Mouse (Mus musculus): ENCODE results near the gene Vax1. TPM values are rescaled to one million over a fixed set of nuclear protein-coding genes. Genes with fewer than 3 reads are reported as not detected.

Gene Vax1
- polyA plus RNA-seq (2015; fragmentation: Nextera tagmentation; extraction: Ambion mirVana): 0.92 and 1.0 TPM in 2 replicates

DNA sequence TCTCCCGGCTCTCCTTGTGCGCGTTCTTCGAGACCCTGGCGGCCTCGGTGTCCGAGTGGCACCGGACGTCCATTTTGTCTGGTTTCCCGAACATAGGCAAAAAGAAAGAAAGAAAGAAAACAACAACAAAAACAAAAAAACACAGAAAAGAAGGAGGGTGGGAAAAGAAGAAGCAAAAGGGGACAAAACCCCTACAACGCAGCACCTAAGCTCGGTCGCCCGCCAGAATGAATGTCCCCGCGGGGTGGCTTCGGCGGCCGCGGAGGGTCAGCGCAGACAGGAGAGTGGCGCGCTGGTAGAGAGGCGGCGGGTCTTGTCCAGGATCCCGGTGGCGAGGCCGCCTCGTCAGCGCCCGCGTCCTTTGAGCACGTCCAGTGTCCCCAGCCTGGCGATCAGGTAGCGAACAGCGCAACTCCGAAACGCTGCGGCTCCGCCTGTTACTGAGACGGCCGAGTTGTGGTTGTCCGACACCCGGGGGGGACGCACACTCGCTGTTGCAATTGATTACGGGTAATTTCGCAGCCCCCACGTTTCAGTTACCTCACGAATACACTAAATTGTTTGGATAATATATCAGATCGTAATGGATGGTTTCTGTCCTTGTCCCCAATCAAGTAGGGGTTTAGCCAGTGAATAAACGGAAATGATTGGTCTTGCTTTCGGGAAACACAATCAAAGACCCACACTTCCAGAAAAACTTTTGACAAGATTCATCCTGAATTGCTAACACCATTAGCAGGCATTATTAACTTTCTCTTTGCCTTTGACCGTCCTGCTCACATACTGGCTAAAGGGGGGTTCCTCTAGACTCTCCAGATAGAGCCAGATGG is at the start of gene Vax1:
Gene Vax1 (minus strand): TSS at position 121 of the 830 bp plus-strand sequence.
- H3K4me2 ChIP-seq: peak within 1 kb of the TSS; percentile 39
- under 1% methylated on average over 54 of the region's 54 CpGs for WGBS
- no peaks in the 10 kb centered on the region for H3K9me3 ChIP-seq
- peak within 1 kb of the TSS; percentile 28 for H3K4me3 ChIP-seq
- H3K9ac ChIP-seq: no peak within 1 kb of the TSS; the same call in 1 of the 2 replicates
- peak within 1 kb of the TSS; percentile 39; the same call in 1 of the 2 replicates for H3K27ac ChIP-seq
- ATAC-seq (replicated peaks): no peak
- H3K4me1 ChIP-seq: peaks cover 24% of the 10 kb centered on the region
- H3K27me3 ChIP-seq (replicated peaks): peaks cover 92% of the 10 kb centered on the region
- H3K36me3 ChIP-seq (replicated peaks): no peaks in the 10 kb centered on the region

DNA sequence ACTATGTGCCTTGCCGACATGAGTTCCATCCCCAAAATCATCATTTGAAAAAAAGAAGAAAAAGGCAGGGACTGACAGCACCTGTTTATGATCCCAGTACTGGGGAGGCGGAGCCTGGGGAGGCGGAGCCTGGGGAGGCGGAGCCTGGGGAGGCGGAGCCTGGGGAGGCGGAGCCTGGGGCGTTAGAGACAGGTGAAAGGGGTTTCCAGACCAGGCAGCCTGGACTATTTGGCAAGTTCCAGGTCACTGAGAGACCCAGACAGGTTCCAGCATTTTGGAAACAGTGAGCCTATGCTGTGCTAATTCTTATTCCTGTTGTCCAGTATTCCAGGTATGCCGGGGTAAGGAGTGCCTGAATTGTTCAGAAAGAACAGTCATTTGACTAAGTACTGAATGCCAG is 49.1 kb upstream of the Vax1 start, which contains the start of gene Kcnk18:
Gene Kcnk18 (plus strand): TSS at position 224 of the 400 bp plus-strand sequence.
- H3K4me1 ChIP-seq: no peaks in the 10 kb centered on the region
- H3K9me3 ChIP-seq: no peaks in the 10 kb centered on the region
- 88% methylated on average over 8 of the region's 8 CpGs for WGBS
- H3K4me2 ChIP-seq: no peak within 1 kb of the TSS
- ATAC-seq (replicated peaks): no peak
- peaks cover 5% of the 10 kb centered on the region; the same call in 1 of the 2 replicates for H3K27me3 ChIP-seq (replicated peaks)
- no peak within 1 kb of the TSS for H3K9ac ChIP-seq
- H3K36me3 ChIP-seq (replicated peaks): no peaks in the 10 kb centered on the region
- H3K27ac ChIP-seq: no peak within 1 kb of the TSS
- no peak within 1 kb of the TSS for H3K4me3 ChIP-seq

DNA sequence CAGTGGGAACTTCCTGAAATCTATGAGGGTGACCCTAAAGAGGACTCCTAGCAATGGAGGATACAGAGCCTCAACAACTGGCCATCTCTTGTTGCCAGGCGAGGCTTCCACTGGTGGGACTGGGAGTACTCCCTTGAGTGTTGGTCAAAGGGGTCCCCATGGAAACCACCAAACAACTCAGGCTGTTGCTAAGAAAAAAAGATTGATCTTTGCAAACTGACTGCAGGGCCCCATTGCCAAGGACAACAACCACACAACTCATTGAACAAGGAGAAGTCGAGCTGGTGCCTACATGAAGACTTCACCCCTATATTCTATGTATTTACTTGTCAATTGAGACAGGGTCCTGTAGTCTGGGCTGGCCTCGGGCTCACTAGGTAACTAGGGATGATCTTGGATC is 47.0 kb upstream of the Vax1 start:
- ATAC-seq (replicated peaks): no peak
- Histone ChIP-seq H3K4me1 (no peaks in the 10 kb centered on the region), H3K9ac (no peak overlapping the region), H3K27ac (no peak overlapping the region), H3K36me3 (replicated peaks) (no peaks in the 10 kb centered on the region), H3K27me3 (replicated peaks) (peaks cover 5% of the 10 kb centered on the region; the same call in 1 of the 2 replicates), H3K9me3 (no peaks in the 10 kb centered on the region), H3K4me3 (no peak overlapping the region), H3K4me2 (no peak overlapping the region)
- WGBS: 69% methylated on average over 3 of the region's 3 CpGs

DNA sequence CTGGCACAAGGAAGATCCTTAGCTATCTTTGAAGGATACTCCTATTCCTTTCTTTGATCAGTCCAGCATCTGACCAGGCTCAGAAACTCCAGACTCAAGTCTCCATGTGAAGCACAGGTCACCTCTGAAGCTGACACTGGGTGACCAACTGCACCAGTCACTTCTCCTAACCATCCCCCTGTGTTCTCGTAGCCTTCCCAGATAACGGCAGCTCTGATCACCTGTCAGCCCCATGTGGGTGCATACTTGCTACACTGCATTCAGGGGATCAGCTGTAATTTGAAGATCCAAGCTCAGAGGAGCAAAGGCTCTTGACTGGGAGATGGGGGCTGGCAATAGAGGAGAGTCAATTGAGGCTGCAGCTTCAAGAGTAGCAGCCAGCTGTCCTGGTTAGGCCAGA is 39.1 kb upstream of the Vax1 start:
- Histone ChIP-seq H3K4me3 (no peak overlapping the region), H3K27me3 (replicated peaks) (peaks cover 7% of the 10 kb centered on the region), H3K27ac (no peak overlapping the region), H3K9ac (no peak overlapping the region), H3K4me2 (no peak overlapping the region), H3K4me1 (no peaks in the 10 kb centered on the region), H3K9me3 (no peaks in the 10 kb centered on the region), H3K36me3 (replicated peaks) (no peaks in the 10 kb centered on the region)
- no peak for ATAC-seq (replicated peaks)
- WGBS: 71% methylated on average over 2 of the region's 2 CpGs

DNA sequence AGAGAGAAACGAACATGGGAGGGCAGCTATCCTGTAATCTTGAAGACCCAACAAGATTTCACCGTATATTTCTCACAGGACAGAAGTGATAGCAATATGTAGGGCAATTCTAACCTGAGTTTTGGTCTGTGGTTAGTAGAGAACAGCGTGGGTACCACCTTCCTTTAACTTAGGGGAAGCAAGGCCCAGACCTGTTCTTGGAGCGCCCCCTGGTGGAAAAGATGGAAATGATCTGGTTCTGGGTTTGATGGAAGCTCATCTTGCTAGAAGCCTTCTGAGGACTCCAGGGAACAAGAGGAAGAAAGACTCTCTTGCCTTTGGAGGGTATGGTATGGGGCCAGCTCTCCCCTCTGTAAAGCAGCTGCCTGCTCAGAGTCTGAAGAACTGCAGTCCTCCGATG is 38.6 kb upstream of the Vax1 start:
- 30% methylated on average over 5 of the region's 5 CpGs for WGBS
- peaks cover 7% of the 10 kb centered on the region for H3K27me3 ChIP-seq (replicated peaks)
- no peak overlapping the region for H3K4me2 ChIP-seq
- no peak for ATAC-seq (replicated peaks)
- H3K27ac ChIP-seq: no peak overlapping the region
- no peaks in the 10 kb centered on the region for H3K36me3 ChIP-seq (replicated peaks)
- H3K4me3 ChIP-seq: no peak overlapping the region
- no peak overlapping the region for H3K9ac ChIP-seq
- H3K4me1 ChIP-seq: no peaks in the 10 kb centered on the region
- no peaks in the 10 kb centered on the region for H3K9me3 ChIP-seq

DNA sequence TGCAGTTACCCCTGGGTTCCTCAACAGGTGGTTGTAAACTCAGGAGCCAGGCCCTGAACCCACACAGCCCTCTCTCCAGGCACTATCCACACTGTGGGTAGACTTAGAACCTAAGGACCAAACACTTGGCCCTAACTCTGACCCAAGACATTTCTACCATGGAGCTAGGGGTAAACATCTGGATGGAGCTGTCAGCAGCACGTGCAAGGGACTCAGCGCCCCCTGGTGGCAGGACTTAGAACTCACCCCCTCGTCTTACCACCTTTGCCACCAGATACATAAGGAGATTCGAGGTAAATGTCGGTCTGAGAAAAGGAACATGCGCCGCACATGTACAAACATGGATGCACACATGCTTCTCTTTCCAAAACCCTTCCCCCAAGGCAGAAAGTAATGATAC is 28.3 kb upstream of the Vax1 start:
- peaks cover 53% of the 10 kb centered on the region for H3K27me3 ChIP-seq (replicated peaks)
- H3K27ac ChIP-seq: no peak overlapping the region
- no peak overlapping the region for H3K4me3 ChIP-seq
- WGBS: 39% methylated on average over 7 of the region's 7 CpGs
- no peak overlapping the region for H3K9ac ChIP-seq
- H3K4me1 ChIP-seq: peaks cover 7% of the 10 kb centered on the region; the same call in 1 of the 2 replicates
- no peaks in the 10 kb centered on the region for H3K9me3 ChIP-seq
- no peak overlapping the region for H3K4me2 ChIP-seq
- no peak for ATAC-seq (replicated peaks)
- no peaks in the 10 kb centered on the region for H3K36me3 ChIP-seq (replicated peaks)

DNA sequence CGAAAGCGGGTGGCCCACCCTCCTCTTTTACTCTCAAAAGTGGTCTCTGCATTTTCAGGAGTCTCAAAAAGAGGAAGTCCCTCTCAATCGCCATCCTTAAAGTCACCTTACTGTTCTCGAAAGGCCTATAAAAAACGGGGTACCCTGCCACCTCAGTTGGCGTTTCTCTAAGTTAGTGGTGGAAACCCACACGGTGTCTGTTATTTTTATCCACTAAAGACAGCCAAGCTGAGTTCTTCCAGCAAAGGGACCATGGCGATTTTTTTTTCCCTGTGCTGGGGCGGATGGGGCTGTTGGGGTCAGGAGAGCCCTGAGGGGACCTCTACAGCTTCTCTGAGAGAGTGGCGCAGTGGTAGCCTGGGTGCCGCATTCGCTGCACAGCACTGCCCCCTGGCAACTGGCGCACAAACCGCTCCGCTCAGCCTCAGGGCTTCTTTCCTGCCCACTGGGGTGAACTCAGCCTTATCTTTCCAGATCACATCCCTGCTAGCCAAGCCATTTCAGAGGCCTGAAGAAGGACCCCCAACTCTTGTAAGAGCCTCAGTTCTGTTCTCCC is 26.3 kb upstream of the Vax1 start:
- Histone ChIP-seq H3K4me2 (no peak overlapping the region), H3K27me3 (replicated peaks) (peaks cover 65% of the 10 kb centered on the region), H3K9ac (no peak overlapping the region), H3K4me3 (no peak overlapping the region), H3K4me1 (peaks cover 7% of the 10 kb centered on the region; the same call in 1 of the 2 replicates), H3K27ac (no peak overlapping the region), H3K9me3 (no peaks in the 10 kb centered on the region), H3K36me3 (replicated peaks) (no peaks in the 10 kb centered on the region)
- 2% methylated on average over 15 of the region's 15 CpGs for WGBS
- ATAC-seq (replicated peaks): 0 out of 2 replicates have a peak, but pooled peaks have one; percentile 54

DNA sequence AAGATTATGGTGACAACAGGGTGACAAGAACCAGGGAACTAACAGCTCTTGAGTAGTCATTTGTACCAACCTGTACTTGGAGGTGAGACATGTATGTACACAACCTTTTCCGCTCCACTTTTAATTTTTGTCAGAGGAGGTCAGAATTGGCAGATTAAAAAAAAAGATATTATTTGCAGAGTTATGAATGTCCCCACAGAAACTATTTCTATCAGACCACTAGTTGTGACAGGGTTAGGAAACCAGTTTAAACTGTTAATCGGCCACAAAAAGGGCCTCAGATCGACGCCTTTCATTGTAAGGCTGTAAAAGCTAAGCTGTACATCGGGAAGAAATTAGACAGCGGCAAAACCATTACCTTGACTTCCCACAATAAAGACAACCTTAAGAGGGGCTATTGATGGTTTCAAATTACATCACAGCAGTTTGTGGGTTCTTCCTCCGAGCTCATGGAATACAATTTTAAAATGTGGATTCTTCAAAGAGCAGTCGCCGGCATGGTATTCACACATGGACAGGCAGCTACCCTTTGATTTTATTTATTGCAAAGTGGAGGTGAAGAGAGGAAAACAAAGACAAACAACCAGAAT is 25.4 kb upstream of the Vax1 start:
- H3K9ac ChIP-seq: no peak overlapping the region
- H3K36me3 ChIP-seq (replicated peaks): no peaks in the 10 kb centered on the region
- no peak overlapping the region for H3K27ac ChIP-seq
- no peak overlapping the region for H3K4me3 ChIP-seq
- H3K9me3 ChIP-seq: no peaks in the 10 kb centered on the region
- WGBS: 8% methylated on average over 9 of the region's 9 CpGs
- ATAC-seq (replicated peaks): no peak
- H3K4me2 ChIP-seq: no peak overlapping the region
- peaks cover 7% of the 10 kb centered on the region; the same call in 1 of the 2 replicates for H3K4me1 ChIP-seq
- peaks cover 74% of the 10 kb centered on the region for H3K27me3 ChIP-seq (replicated peaks)

DNA sequence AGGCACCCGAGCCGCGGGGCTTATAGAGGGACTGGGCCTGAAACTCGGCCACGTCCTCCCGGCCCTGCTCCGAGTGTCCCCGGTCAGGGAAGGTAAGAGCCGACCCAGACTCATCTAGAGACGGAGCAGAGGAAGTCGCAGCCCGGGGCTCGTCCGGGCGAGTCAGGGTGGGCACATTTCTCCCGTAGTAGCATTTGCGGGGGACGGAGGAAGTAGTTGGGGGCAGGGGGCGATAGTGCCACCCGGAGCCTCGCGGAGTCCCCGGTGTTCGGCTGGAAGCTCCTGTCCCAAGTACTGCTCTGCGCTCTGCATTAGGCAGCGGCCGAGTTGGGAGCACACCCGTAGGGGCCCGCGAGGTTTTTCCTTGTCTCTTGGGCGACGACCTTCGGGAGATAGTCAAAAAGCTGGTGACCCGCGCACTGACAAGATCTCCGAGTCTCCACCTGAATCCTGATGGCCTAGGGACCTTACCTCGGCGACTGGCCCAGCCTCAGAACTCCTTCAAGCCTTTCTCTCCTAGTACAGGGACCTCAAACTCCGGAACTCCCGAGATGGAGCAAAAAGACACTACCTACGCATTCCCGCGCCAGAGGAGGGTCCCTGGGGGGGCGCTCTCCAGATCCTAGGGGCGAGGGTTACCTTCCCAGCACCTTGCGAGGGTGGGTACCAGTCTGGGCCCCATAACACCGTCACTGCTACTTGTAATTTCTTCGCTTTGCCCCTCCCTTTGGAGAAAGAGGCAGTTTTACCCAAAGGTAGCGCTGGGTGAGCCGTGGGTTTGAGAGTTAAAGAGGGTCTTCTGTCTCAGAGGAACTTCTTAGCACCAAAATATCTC is 24.3 kb upstream of the Vax1 start:
- Histone ChIP-seq H3K4me3 (peak overlapping the region; percentile 9; the same call in 1 of the 2 replicates), H3K9ac (no peak overlapping the region), H3K9me3 (no peaks in the 10 kb centered on the region), H3K27me3 (replicated peaks) (peaks cover 80% of the 10 kb centered on the region), H3K27ac (no peak overlapping the region), H3K4me1 (peaks cover 7% of the 10 kb centered on the region; the same call in 1 of the 2 replicates), H3K36me3 (replicated peaks) (no peaks in the 10 kb centered on the region), H3K4me2 (peak overlapping the region; percentile 8)
- under 1% methylated on average over 50 of the region's 50 CpGs for WGBS
- no peak for ATAC-seq (replicated peaks)

DNA sequence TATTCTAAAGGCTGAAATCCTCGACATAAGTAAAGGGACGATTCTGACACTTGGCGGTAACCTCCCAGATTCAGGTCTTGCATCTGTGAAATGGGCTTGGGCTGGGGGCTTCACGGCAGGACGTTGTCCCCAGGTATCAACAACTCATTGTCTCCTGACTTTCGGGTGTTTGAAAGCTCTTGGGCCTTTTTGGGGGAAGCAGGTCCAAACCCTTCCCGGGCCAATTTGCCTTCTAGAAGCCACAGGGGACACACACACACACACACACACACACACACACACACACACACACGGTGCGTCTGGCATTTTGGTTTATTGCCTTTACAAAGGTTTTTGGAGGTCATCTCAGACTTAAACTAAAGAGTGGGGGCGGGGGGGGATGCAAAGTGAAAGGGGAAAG is 23.6 kb upstream of the Vax1 start:
- peaks cover 7% of the 10 kb centered on the region; the same call in 1 of the 2 replicates for H3K4me1 ChIP-seq
- 1% methylated on average over 10 of the region's 10 CpGs for WGBS
- peak overlapping the region; percentile 9; the same call in 1 of the 2 replicates for H3K4me3 ChIP-seq
- no peak overlapping the region; the same call in 1 of the 2 replicates for H3K4me2 ChIP-seq
- H3K9me3 ChIP-seq: no peaks in the 10 kb centered on the region
- H3K36me3 ChIP-seq (replicated peaks): no peaks in the 10 kb centered on the region
- H3K27me3 ChIP-seq (replicated peaks): peaks cover 86% of the 10 kb centered on the region
- no peak for ATAC-seq (replicated peaks)
- no peak overlapping the region for H3K27ac ChIP-seq
- H3K9ac ChIP-seq: no peak overlapping the region

DNA sequence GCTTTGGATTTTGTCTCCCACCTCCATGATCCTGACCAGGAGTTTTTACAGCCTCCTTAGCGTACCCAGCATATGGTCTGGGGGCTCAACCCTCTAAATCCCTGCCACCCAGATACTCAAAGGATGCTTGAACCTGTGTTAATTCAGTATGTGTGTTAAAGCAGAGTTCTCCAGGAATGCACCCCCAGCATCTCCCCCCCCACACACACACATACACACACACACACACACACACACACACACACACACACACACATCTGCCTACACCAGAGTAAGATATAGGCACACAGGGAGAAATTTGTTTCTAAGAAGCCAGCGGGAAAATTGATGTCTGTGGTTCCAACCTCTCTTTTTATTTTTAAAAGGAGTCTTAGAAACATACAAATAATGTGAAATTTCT is 22.6 kb upstream of the Vax1 start:
- no peak overlapping the region for H3K27ac ChIP-seq
- H3K36me3 ChIP-seq (replicated peaks): no peaks in the 10 kb centered on the region
- no peak for ATAC-seq (replicated peaks)
- peaks cover 7% of the 10 kb centered on the region; the same call in 1 of the 2 replicates for H3K4me1 ChIP-seq
- no peak overlapping the region for H3K9ac ChIP-seq
- H3K27me3 ChIP-seq (replicated peaks): peaks cover 86% of the 10 kb centered on the region
- no peaks in the 10 kb centered on the region for H3K9me3 ChIP-seq
- no peak overlapping the region for H3K4me3 ChIP-seq
- no peak overlapping the region for H3K4me2 ChIP-seq
- WGBS: 4% methylated on average over 2 of the region's 2 CpGs
